Mouse (Mus musculus): ENCODE results near the gene Gm14137. TPM values are rescaled to one million over a fixed set of nuclear protein-coding genes. Genes with fewer than 3 reads are reported as not detected.

Gene Gm14137
- under 1 TPM; 0.11 to 0.20 TPM for total RNA-seq (2023)

GRCm38 (mm10) chr2:119173991-119174651 lies at the start of gene Gm14137:
Gene Gm14137 (plus strand): TSS chr2:119174509.

DNA sequence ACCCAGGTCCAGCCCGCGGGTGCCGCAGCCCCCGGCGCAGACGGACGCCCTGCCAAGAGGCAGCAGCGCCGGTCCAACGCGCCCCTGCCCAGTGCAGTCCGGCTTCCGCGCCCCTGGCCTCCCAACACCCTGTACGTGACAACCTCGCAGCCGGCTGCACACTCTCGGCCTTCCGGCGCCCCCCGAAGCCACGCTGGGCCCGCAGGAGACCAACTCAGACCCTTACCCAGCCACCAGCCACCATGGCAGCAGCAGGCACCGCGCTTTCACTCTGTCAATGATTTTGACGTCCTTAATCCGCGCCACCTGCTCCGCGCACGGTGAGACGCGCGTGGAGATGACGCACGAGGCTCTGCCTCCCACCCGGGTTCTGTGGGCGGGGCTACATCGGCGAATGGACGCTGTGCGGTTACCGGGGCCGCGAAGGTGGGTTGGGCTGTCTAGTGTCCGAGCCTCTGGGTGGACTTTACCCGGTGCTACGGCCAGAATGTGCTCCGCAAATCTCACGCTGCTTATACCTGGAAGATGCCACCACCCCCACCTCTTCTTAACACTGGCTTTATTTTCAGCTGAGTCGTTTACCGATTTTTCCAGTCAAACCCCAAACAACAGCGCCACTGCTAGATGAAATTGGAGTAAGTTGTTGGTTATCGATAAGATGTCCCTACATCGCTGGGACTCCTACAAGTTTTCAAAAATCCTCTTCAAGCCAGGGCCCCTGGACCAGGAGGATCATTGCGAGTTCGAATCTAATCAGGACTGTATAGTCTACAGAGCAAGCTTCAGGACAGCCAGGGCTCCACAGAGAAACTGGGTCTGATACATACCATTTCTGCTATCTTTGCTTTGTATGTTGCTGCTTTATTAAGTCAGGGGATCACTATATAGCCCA lies 17.4 kb upstream of the Gm14137 start, which contains the start of gene Rmdn3:
Gene Rmdn3, minus strand, starts transcription at position 354 of the 892 bp plus-strand sequence.

GRCm38 (mm10) chr2:119166901-119167865 lies 7.1 kb upstream of the Gm14137 start, which contains the start of gene Gchfr:
Gene Gchfr (plus strand): TSS chr2:119167773.

GRCm38 (mm10) chr2:119208344-119209175 lies 34.3 kb downstream of the Gm14137 start, which contains the start of the genes Zfyve19 and Dnajc17:
Gene Zfyve19 (plus strand): TSS chr2:119208617.
Gene Dnajc17 (minus strand): TSS chr2:119208795.

Other genes with a start within 250 kb of the Gm14137 start
- gene Chst14, start 248.0 kb upstream of the Gm14137 start, total RNA-seq (2023): 1 to 10 TPM; 3.4 to 4.7 TPM
- gene Ccdc32, start 145.1 kb upstream of the Gm14137 start, total RNA-seq (2023): 1 to 10 TPM; 6.5 to 8.6 TPM
- gene Rpusd2, start 139.7 kb upstream of the Gm14137 start, total RNA-seq (2023): 1 to 10 TPM; 3.0 to 3.6 TPM
- gene Knl1, start 127.4 kb upstream of the Gm14137 start, total RNA-seq (2023): 10 to 100 TPM; 27.6 to 28.1 TPM
- 10 to 100 TPM; 17.5 to 20.2 TPM for gene Rad51, start 61.7 kb upstream of the Gm14137 start, total RNA-seq (2023)
- gene Rmdn3, start 17.5 kb upstream of the Gm14137 start, total RNA-seq (2023): 10 to 100 TPM; 14.0 to 15.0 TPM
- gene Gchfr, start 6.7 kb upstream of the Gm14137 start, total RNA-seq (2023): not detected
- 10 to 100 TPM; 18.0 to 23.8 TPM for gene Zfyve19, start 34.1 kb downstream of the Gm14137 start, total RNA-seq (2023)
- 10 to 100 TPM; 12.1 to 12.9 TPM for gene Dnajc17, start 34.3 kb downstream of the Gm14137 start, total RNA-seq (2023)
- not detected for gene Ppp1r14d, start 55.4 kb downstream of the Gm14137 start, total RNA-seq (2023)
- not detected for gene Spint1, start 62.9 kb downstream of the Gm14137 start, total RNA-seq (2023)
- 10 to 100 TPM; 10.1 to 10.3 TPM for gene Rhov, start 96.8 kb downstream of the Gm14137 start, total RNA-seq (2023)
- 10 to 100 TPM; 35.4 to 41.3 TPM for gene Vps18, start 114.2 kb downstream of the Gm14137 start, total RNA-seq (2023)
- gene Dll4, start 151.3 kb downstream of the Gm14137 start, total RNA-seq (2023): not detected
- 1 to 10 TPM; 6.4 to 6.8 TPM for gene Chac1, start 176.7 kb downstream of the Gm14137 start, total RNA-seq (2023)

All from neutrophil, adult 59 days (primary cell).